Mouse (Mus musculus) kidney, adult 9 months (tissue): ENCODE data around the gene Gm10471.
"Not testable (repeated sequence)": the region's sequence is repeated elsewhere in the genome, so short reads cannot be mapped to it uniquely, and the experiment has no call there.

ENCODE experiments used
- DNase-seq: peaks from one replicate; pipeline ENCODE4 v3.0.0; 2022

The Gm10471 gene

GRCm38 (mm10) chr5:26089191-26089590, at the start of gene Gm10471:
Gene Gm10471 (minus strand): TSS chr5:26089291.
- DNase-seq = not testable (repeated sequence)

DNA sequence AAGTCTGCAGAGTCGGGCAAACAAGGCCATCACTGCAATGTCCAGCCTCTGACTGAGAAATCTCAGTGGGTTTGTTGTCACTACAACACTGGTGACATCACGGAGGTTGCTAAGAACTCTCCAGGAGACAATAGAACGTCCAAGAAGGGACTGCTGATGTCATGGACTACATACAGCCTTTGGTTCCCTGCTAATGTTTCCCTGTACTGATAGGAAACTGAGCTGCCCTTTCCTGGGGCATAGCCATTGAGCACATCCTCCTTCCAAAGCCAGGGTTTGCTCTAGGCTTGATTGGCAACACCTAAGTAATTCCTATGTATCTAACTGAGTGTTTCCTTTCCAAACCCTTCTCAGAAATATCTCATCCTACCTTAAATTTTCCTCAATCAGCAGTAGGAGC, 32.2 kb upstream of the Gm10471 start, which contains the start of gene Gm10220:
Gene Gm10220 (minus strand): TSS at position 101 of the 400 bp plus-strand sequence.
- not testable (repeated sequence) for DNase-seq

DNA sequence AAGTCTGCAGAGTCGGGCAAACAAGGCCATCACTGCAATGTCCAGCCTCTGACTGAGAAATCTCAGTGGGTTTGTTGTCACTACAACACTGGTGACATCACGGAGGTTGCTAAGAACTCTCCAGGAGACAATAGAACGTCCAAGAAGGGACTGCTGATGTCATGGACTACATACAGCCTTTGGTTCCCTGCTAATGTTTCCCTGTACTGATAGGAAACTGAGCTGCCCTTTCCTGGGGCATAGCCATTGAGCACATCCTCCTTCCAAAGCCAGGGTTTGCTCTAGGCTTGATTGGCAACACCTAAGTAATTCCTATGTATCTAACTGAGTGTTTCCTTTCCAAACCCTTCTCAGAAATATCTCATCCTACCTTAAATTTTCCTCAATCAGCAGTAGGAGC, 16.2 kb upstream of the Gm10471 start, which contains the start of gene 5031410I06Rik:
Gene 5031410I06Rik (minus strand): TSS at position 101 of the 400 bp plus-strand sequence.
- DNase-seq = not testable (repeated sequence)

DNA sequence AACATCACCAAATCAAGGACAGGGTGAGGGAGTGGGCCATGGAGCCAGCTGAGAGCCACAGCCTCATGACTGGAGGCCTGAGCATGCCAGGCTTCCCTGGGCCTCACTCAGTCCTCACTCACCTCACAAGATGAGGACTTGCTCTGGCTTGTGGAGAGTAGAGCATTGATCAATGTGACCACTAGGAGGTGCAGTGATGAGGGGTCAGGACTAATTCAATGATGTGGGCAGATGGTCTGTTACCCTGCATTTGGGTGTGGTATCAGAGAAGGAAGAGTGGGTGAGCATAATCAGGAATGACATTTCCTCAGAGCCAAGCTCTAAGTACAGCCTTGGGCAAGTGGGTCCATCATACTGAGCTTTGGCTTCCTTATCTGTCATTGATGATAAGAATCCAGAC, 10.1 kb downstream of the Gm10471 start:
- DNase-seq = not testable (repeated sequence)

- no peak for DNase-seq
Observed at GRCm38 (mm10) chr5:26070716-26071115, 18.4 kb downstream of the Gm10471 start.

DNA sequence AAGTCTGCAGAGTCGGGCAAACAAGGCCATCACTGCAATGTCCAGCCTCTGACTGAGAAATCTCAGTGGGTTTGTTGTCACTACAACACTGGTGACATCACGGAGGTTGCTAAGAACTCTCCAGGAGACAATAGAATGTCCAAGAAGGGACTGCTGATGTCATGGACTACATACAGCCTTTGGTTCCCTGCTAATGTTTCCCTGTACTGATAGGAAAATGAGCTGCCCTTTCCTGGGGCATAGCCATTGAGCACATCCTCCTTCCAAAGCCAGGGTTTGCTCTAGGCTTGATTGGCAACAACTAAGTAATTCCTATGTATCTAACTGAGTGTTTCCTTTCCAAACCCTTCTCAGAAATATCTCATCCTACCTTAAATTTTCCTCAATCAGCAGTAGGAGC, 30.6 kb downstream of the Gm10471 start, which contains the start of gene Gm7347:
Gene Gm7347 (minus strand): TSS at position 101 of the 400 bp plus-strand sequence.
- not testable (repeated sequence) for DNase-seq

- DNase-seq = not testable (repeated sequence)
Observed at GRCm38 (mm10) chr5:26039458-26039857, 49.6 kb downstream of the Gm10471 start, which contains the start of gene Speer4a. Gene Speer4a (minus strand): TSS chr5:26039558.
